Mouse (Mus musculus) bone marrow macrophage, adult 2 months (primary cell): Measurements from ENCODE around the gene Fbxl14. TPM values are rescaled to one million over a fixed set of nuclear protein-coding genes. Genes with fewer than 3 reads are reported as not detected.
"Not testable (repeated sequence)": the region's sequence is repeated elsewhere in the genome, so short reads cannot be mapped to it uniquely, and the experiment has no call there.

Source experiments
- H3K27ac ChIP-seq: 2 replicates; pipeline ENCODE4 v1.5.1; 2012; ENCODE audit warnings: low read depth, low read length; ENCODE audit not compliant: insufficient read depth
- H3K4me1 ChIP-seq: 2 replicates; pipeline ENCODE4 v1.6.1; 2012; ENCODE audit warnings: low read length; ENCODE audit not compliant: control insufficient read depth, insufficient read depth
- H3K4me3 ChIP-seq: 2 replicates; pipeline ENCODE4 v1.5.1; 2012; ENCODE audit warnings: mild to moderate bottlenecking, low read length, moderate library complexity; ENCODE audit not compliant: insufficient read depth
- CTCF ChIP-seq: IDR thresholded peaks from 2 replicates; pipeline ENCODE4 v1.5.1; 2012; ENCODE audit warnings: low read depth, mild to moderate bottlenecking, low read length, moderate library complexity
- POLR2A ChIP-seq: IDR thresholded peaks from 2 replicates; pipeline ENCODE4 v1.6.1; 2012; ENCODE audit warnings: mild to moderate bottlenecking, low read depth, low read length, borderline replicate concordance
- polyA plus RNA-seq: library from polyadenylated mRNA; stranded (reverse); fragments of >200 nt; gene quantifications from 2 replicates; pipeline ENCODE4 v1.2.4, GENCODE M21; 2012; ENCODE audit not compliant: missing spikeins, insufficient read depth, insufficient read length

Gene Fbxl14
- polyA plus RNA-seq: 30.7 and 34.3 TPM in 2 replicates

GRCm38 (mm10) chr6:119479343-119479875, at the start of gene Fbxl14:
Gene Fbxl14, plus strand, starts transcription at chr6:119479668.
- peaks cover 7% of the 10 kb centered on the region for H3K4me1 ChIP-seq
- peak within 1 kb of the TSS; percentile 69 for H3K4me3 ChIP-seq
- H3K27ac ChIP-seq: peak within 1 kb of the TSS; percentile 89
- no peak for TF ChIP-seq CTCF
- no peak for TF ChIP-seq POLR2A

GRCm38 (mm10) chr6:119430508-119430907, 49.0 kb upstream of the Fbxl14 start:
- Histone ChIP-seq H3K4me3 (no peak overlapping the region), H3K4me1 (no peaks in the 10 kb centered on the region), H3K27ac (no peak overlapping the region)
- TF ChIP-seq POLR2A: no peak
- no peak for TF ChIP-seq CTCF

- TF ChIP-seq CTCF (no peak), POLR2A (no peak)
- no peak overlapping the region for H3K27ac ChIP-seq
- no peak overlapping the region for H3K4me3 ChIP-seq
- H3K4me1 ChIP-seq: no peaks in the 10 kb centered on the region
Observed at GRCm38 (mm10) chr6:119431751-119432324, 47.6 kb upstream of the Fbxl14 start.

- Histone ChIP-seq H3K27ac (no peak overlapping the region), H3K4me1 (peaks cover 5% of the 10 kb centered on the region; the same call in 1 of the 2 replicates), H3K4me3 (no peak overlapping the region)
- TF ChIP-seq POLR2A (no peak), CTCF (no peak)
Observed at GRCm38 (mm10) chr6:119434394-119434793, 45.1 kb upstream of the Fbxl14 start.

- Histone ChIP-seq H3K4me3 (no peak overlapping the region), H3K4me1 (peaks cover 5% of the 10 kb centered on the region; the same call in 1 of the 2 replicates), H3K27ac (no peak overlapping the region)
- TF ChIP-seq POLR2A: no peak
- TF ChIP-seq CTCF: no peak
Observed at GRCm38 (mm10) chr6:119437894-119438761, 41.3 kb upstream of the Fbxl14 start.

- 0 out of 2 replicates have a peak, but pooled peaks have one; percentile 25 for TF ChIP-seq CTCF
- H3K4me3 ChIP-seq, H3K27ac ChIP-seq: not testable (repeated sequence)
- H3K4me1 ChIP-seq: peaks cover 18% of the 10 kb centered on the region
Observed at GRCm38 (mm10) chr6:119442729-119443128, 36.7 kb upstream of the Fbxl14 start.

- TF ChIP-seq POLR2A: no peak
- TF ChIP-seq CTCF: peak; percentile 85
- Histone ChIP-seq H3K4me3 (peak overlapping the region; percentile 56), H3K4me1 (peaks cover 13% of the 10 kb centered on the region), H3K27ac (peak overlapping the region; percentile 31)
Observed at GRCm38 (mm10) chr6:119443742-119444645, 35.5 kb upstream of the Fbxl14 start.

GRCm38 (mm10) chr6:119445671-119446607, 33.5 kb upstream of the Fbxl14 start:
- no peak overlapping the region for H3K4me3 ChIP-seq
- peaks cover 13% of the 10 kb centered on the region for H3K4me1 ChIP-seq
- no peak overlapping the region for H3K27ac ChIP-seq
- TF ChIP-seq POLR2A (no peak), CTCF (no peak)
